Mouse (Mus musculus): ENCODE measurements around the gene Slc1a3. TPM values are rescaled to one million over a fixed set of nuclear protein-coding genes. Genes with fewer than 3 reads are reported as not detected.
"Not testable (repeated sequence)": the region's sequence is repeated elsewhere in the genome, so short reads cannot be mapped to it uniquely, and the experiment has no call there.

Gene Slc1a3
- polyA plus RNA-seq, 1 experiment from 2014 or later: 43.4 TPM

GRCm38 (mm10) chr15:8705560-8705959, 5.0 kb downstream of the Slc1a3 start:
- ATAC-seq (ENCODE audit: insufficient number of reproducible peaks, insufficient read depth, low FRiP score, low TSS enrichment); H3K27me3 ChIP-seq: not testable (repeated sequence)
- WGBS: 87% methylated on average over 1 of the region's 1 CpGs

DNA sequence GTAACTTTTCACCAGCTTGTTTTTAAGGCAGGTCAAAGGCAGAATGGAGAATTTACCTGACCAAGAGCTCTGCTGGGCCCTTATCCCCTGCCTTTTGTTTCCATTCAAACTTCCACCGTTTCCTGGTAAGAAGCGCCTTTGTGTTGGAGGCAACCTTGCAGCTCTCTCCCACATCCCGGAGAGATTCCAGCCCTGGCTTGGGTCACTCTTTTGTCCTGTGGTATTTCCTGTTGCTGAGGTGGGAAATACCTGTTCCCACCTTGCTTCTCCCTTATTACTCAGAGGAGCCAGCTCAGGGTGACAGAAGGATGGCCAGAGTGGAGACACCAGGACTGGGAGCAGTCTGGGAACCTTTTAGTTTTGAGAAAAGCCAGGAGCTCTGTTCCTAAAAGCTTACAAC, 12.6 kb downstream of the Slc1a3 start:
- 59% methylated on average over 3 of the region's 3 CpGs for WGBS
- no peaks in the 10 kb centered on the region for H3K9me3 ChIP-seq
- H3K27ac ChIP-seq: no peak overlapping the region
- H3K4me1 ChIP-seq: no peaks in the 10 kb centered on the region
- no peak overlapping the region for H3K4me2 ChIP-seq (replicated peaks)
- ATAC-seq (ENCODE audit: insufficient number of reproducible peaks, insufficient read depth, low FRiP score, low TSS enrichment): no peak
- H3K4me3 ChIP-seq: no peak overlapping the region
- H3K27me3 ChIP-seq: no peaks in the 10 kb centered on the region
- H3K9ac ChIP-seq: no peak overlapping the region
- 0 out of 2 replicates have a peak, but pooled peaks cover 2% of the 10 kb centered on the region for H3K36me3 ChIP-seq

More at GRCm38 (mm10) chr15:8705560-8705959, 5.0 kb downstream of the Slc1a3 start:
- H3K4me2 ChIP-seq (replicated peaks); H3K9me3 ChIP-seq; H3K4me3 ChIP-seq; H3K36me3 ChIP-seq; H3K27ac ChIP-seq; H3K9ac ChIP-seq; H3K4me1 ChIP-seq: not testable (repeated sequence)

DNA sequence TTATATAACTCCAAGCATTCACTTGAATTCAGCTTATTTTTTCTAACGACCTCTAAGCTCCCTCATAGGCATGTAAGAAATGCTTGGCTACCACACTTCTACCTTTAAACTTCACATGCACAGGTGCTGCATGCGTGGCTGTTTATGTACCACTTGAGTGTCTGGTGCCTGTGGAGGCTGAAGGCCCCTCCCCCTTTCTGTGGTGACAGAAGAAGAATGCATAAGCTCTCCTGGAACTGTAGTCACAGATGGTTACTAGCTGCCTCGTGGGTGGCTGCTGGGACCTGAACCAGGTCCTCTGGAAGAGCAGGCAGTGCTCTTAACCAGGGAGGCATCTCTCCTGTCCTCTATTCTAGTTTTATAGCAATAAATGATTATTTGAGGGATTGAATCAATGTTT, 13.1 kb downstream of the Slc1a3 start:
- H3K9me3 ChIP-seq: no peaks in the 10 kb centered on the region
- no peaks in the 10 kb centered on the region for H3K4me1 ChIP-seq
- no peak overlapping the region for H3K9ac ChIP-seq
- no peak overlapping the region for H3K27ac ChIP-seq
- H3K4me3 ChIP-seq: no peak overlapping the region
- WGBS: 57% methylated on average over 3 of the region's 3 CpGs
- ATAC-seq (ENCODE audit: insufficient number of reproducible peaks, insufficient read depth, low FRiP score, low TSS enrichment): no peak
- 0 out of 2 replicates have a peak, but pooled peaks cover 4% of the 10 kb centered on the region for H3K36me3 ChIP-seq
- no peaks in the 10 kb centered on the region for H3K27me3 ChIP-seq
- no peak overlapping the region for H3K4me2 ChIP-seq (replicated peaks)

GRCm38 (mm10) chr15:8690141-8690540, 20.4 kb downstream of the Slc1a3 start:
- not testable (repeated sequence) for H3K27me3 ChIP-seq; ATAC-seq (ENCODE audit: insufficient number of reproducible peaks, insufficient read depth, low FRiP score, low TSS enrichment); H3K9ac ChIP-seq; H3K36me3 ChIP-seq; H3K4me1 ChIP-seq; H3K4me2 ChIP-seq (replicated peaks); H3K4me3 ChIP-seq; H3K9me3 ChIP-seq; H3K27ac ChIP-seq
- WGBS: 77% methylated on average over 6 of the region's 6 CpGs

DNA sequence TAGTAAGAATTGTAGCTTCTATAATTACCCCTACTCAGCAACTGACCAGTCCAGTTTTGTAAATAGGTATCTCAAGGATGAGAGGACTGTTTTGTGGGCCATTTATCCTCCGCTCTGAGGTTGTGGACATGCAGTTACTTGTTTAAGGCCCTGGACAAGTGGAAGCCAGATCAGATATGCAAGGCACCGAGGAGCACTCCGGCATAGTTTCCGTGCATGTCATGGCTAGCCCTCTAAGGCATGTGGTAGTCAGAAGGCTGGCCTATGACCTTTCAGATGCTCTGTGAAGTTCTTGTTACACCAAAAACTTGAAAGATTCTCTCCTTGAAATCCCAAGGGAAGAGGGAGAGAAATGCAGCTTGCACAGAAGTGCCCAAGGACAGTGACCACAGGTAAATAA, 23.7 kb downstream of the Slc1a3 start:
- Histone ChIP-seq H3K4me3 (no peak overlapping the region), H3K9ac (no peak overlapping the region), H3K27me3 (no peaks in the 10 kb centered on the region), H3K4me2 (replicated peaks) (no peak overlapping the region), H3K27ac (no peak overlapping the region), H3K9me3 (no peaks in the 10 kb centered on the region), H3K36me3 (no peaks in the 10 kb centered on the region), H3K4me1 (0 out of 2 replicates have a peak, but pooled peaks cover 4% of the 10 kb centered on the region)
- WGBS: 74% methylated on average over 4 of the region's 4 CpGs
- no peak for ATAC-seq (ENCODE audit: insufficient number of reproducible peaks, insufficient read depth, low FRiP score, low TSS enrichment)

DNA sequence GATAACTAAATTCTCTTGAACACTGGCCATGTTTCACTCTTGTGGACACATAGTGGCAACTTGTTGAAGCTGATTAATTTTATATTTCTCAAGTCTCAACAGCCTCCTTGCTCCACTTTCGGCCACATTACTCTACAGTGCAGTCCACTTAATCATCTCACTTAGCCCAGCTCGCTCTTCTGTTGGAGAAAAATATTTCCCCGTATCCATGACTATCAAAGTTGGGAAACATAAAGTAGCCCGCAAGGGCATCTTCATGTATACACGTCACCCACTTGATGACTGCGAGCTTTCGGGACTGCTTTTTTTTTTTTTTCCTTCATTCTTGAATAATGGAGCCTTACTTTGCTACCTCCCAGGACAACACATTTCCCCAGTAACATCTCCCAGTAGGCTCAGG, 25.1 kb downstream of the Slc1a3 start:
- no peak overlapping the region for H3K27ac ChIP-seq
- H3K9ac ChIP-seq: no peak overlapping the region
- H3K27me3 ChIP-seq: no peaks in the 10 kb centered on the region
- H3K36me3 ChIP-seq: peaks cover 7% of the 10 kb centered on the region; the same call in 1 of the 2 replicates
- H3K4me2 ChIP-seq (replicated peaks): no peak overlapping the region
- ATAC-seq (ENCODE audit: insufficient number of reproducible peaks, insufficient read depth, low FRiP score, low TSS enrichment): no peak
- H3K4me1 ChIP-seq: 0 out of 2 replicates have a peak, but pooled peaks cover 5% of the 10 kb centered on the region
- 87% methylated on average over 7 of the region's 7 CpGs for WGBS
- no peaks in the 10 kb centered on the region for H3K9me3 ChIP-seq
- no peak overlapping the region for H3K4me3 ChIP-seq

DNA sequence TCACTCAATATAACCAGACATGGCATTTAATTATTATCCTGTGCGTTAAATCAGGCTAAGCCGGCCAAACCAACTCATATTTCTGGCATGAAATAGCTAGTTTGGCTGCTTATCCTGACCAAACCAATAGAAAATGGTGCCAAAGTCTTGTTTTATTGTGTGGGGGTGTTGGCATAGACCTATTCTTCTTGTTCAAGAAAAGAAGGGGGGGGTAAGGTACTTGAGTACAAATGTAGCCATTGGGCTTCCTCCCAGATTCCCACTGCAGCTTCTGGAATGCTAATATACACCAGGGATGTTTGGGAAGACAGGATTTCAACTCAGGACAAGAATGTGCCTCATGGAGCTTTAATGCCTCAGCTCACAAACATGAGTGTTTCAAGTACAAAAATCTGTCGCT, 26.3 kb downstream of the Slc1a3 start:
- Histone ChIP-seq H3K36me3 (peaks cover 7% of the 10 kb centered on the region; the same call in 1 of the 2 replicates), H3K9me3 (no peaks in the 10 kb centered on the region), H3K27me3 (no peaks in the 10 kb centered on the region), H3K4me2 (replicated peaks) (no peak overlapping the region), H3K4me1 (0 out of 2 replicates have a peak, but pooled peaks cover 5% of the 10 kb centered on the region), H3K9ac (no peak overlapping the region), H3K4me3 (no peak overlapping the region), H3K27ac (no peak overlapping the region)
- WGBS: 87% methylated on average over 3 of the region's 3 CpGs
- ATAC-seq (ENCODE audit: insufficient number of reproducible peaks, insufficient read depth, low FRiP score, low TSS enrichment): no peak

DNA sequence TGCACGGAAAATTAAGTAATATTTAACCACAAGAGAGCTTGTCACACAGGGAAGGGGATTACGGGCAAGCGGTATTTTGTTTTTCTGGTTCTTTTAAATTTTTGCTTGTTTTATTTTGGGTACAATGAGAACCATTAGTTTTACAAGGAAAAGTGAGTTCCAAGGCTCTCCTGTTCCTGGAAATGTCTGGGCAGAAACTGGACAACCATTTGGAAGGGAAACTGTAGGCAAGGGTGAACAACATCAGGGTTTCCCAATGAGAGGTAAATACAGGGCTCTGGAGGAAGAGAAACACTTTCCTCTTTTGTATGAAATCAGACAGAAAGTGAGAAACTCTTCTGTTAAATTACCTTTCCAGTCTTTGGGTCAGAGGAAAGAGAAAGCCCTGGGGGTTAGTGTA, 27.7 kb downstream of the Slc1a3 start:
- no peaks in the 10 kb centered on the region for H3K27me3 ChIP-seq
- no peaks in the 10 kb centered on the region for H3K9me3 ChIP-seq
- 95% methylated on average over 3 of the region's 3 CpGs for WGBS
- H3K9ac ChIP-seq: no peak overlapping the region
- no peak overlapping the region for H3K27ac ChIP-seq
- peaks cover 7% of the 10 kb centered on the region; the same call in 1 of the 2 replicates for H3K36me3 ChIP-seq
- ATAC-seq (ENCODE audit: insufficient number of reproducible peaks, insufficient read depth, low FRiP score, low TSS enrichment): no peak
- H3K4me3 ChIP-seq: no peak overlapping the region
- no peak overlapping the region for H3K4me2 ChIP-seq (replicated peaks)
- H3K4me1 ChIP-seq: 0 out of 2 replicates have a peak, but pooled peaks cover 5% of the 10 kb centered on the region

DNA sequence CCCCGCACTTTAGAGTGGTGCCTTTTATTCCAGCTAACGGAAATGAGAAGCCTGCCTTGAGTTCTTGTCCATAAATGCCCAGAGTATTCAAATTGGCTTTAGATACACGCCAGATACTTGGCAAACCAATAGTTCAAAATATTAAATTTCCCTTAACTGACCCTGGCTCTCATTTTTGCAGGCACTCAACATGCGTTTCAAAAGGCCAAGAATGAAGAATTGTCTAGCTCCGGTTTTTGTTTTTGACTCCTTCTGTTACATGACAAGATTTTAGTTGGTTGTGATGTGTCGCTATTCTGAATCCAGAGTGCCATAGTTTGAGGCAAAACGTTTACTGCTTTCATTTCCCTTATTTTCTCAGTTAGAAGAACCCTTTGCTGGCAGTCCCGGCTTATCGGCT, 28.1 kb downstream of the Slc1a3 start:
- Histone ChIP-seq H3K4me1 (0 out of 2 replicates have a peak, but pooled peaks cover 5% of the 10 kb centered on the region), H3K9ac (no peak overlapping the region), H3K36me3 (peaks cover 7% of the 10 kb centered on the region; the same call in 1 of the 2 replicates), H3K27me3 (no peaks in the 10 kb centered on the region), H3K9me3 (no peaks in the 10 kb centered on the region), H3K27ac (no peak overlapping the region), H3K4me3 (no peak overlapping the region), H3K4me2 (replicated peaks) (no peak overlapping the region)
- WGBS: 85% methylated on average over 9 of the region's 9 CpGs
- ATAC-seq (ENCODE audit: insufficient number of reproducible peaks, insufficient read depth, low FRiP score, low TSS enrichment): no peak

- H3K36me3 ChIP-seq: peaks cover 7% of the 10 kb centered on the region; the same call in 1 of the 2 replicates
- H3K27me3 ChIP-seq: no peaks in the 10 kb centered on the region
- H3K4me3 ChIP-seq: no peak overlapping the region
- 63% methylated on average over 7 of the region's 7 CpGs for WGBS
- no peaks in the 10 kb centered on the region for H3K9me3 ChIP-seq
- ATAC-seq (ENCODE audit: insufficient number of reproducible peaks, insufficient read depth, low FRiP score, low TSS enrichment): no peak
- no peak overlapping the region for H3K9ac ChIP-seq
- H3K4me2 ChIP-seq (replicated peaks): no peak overlapping the region
- 0 out of 2 replicates have a peak, but pooled peaks cover 5% of the 10 kb centered on the region for H3K4me1 ChIP-seq
- no peak overlapping the region for H3K27ac ChIP-seq
Observed at GRCm38 (mm10) chr15:8681971-8682370, 28.6 kb downstream of the Slc1a3 start.

DNA sequence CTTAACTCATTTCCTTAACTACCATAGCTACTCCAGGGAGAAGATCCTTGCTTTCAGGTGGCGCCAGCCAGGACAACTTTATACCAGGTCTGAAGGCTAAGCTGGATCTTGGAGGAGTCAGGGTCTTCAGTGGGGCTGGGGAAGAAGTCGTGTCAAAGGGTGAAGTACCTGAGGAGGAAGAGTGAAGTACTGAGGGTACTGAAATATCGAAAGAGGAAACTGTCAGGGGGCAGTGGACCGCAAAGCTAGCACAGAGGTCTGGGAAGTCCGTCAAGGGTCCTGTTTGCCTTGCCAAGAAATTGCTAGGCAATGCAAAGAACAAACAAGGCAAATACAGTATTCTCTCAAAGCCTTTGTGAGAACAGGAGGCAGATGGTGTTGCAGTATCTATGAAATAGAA, 29.6 kb downstream of the Slc1a3 start:
- no peak overlapping the region for H3K27ac ChIP-seq
- 90% methylated on average over 5 of the region's 5 CpGs for WGBS

DNA sequence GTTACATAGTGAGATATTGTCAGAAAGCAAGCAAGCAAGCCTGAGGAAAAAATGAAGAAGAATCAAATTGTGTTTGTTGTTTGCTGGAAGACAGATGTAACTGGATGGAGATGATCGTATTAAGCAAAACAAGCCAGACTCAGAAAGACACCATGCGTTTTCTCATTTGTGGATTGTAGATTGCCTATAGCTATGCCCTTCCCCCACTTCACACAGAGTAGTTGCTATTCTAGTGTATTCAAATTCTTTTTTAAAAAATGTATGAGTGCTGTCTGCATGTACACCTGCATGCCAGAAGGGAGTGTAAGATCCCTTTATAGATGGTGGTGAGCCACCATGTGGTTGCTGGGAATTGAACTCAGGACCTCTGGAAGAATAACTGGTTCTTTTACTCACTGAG, 33.6 kb downstream of the Slc1a3 start:
- no peaks in the 10 kb centered on the region for H3K9me3 ChIP-seq
- no peak overlapping the region for H3K4me2 ChIP-seq (replicated peaks)
- H3K27ac ChIP-seq: no peak overlapping the region
- H3K4me3 ChIP-seq: no peak overlapping the region
- ATAC-seq (ENCODE audit: insufficient number of reproducible peaks, insufficient read depth, low FRiP score, low TSS enrichment): no peak
- H3K27me3 ChIP-seq: no peaks in the 10 kb centered on the region
- H3K36me3 ChIP-seq: peaks cover 7% of the 10 kb centered on the region; the same call in 1 of the 2 replicates
- 76% methylated on average over 2 of the region's 2 CpGs for WGBS
- H3K9ac ChIP-seq: no peak overlapping the region
- 0 out of 2 replicates have a peak, but pooled peaks cover 2% of the 10 kb centered on the region for H3K4me1 ChIP-seq

More for the DNA sequence above, 29.6 kb downstream of the Slc1a3 start:
- Histone ChIP-seq H3K36me3 (peaks cover 7% of the 10 kb centered on the region; the same call in 1 of the 2 replicates), H3K9me3 (no peaks in the 10 kb centered on the region), H3K4me2 (replicated peaks) (no peak overlapping the region), H3K9ac (no peak overlapping the region), H3K4me3 (no peak overlapping the region), H3K4me1 (0 out of 2 replicates have a peak, but pooled peaks cover 5% of the 10 kb centered on the region), H3K27me3 (no peaks in the 10 kb centered on the region)
- ATAC-seq (ENCODE audit: insufficient number of reproducible peaks, insufficient read depth, low FRiP score, low TSS enrichment): no peak

Measured in embryonic facial prominence, embryonic 12.5 days (tissue).